11 mouse cellular contexts compared by ENCODE assay signal in genomic region chr9:121936952-121937351, GRCm38 (mm10). TPM values are rescaled to one million over a fixed set of nuclear protein-coding genes. Genes with fewer than 3 reads are reported as not detected.
DNase-seq lines count a peak whose midpoint lies in the region; ATAC-seq lines count a peak whose summit lies in the region.
"Had no signal": no experiment of that assay in that cellular context is flagged by ENCODE, and none has a peak within 500 bp of the region (broad histone marks: within the 10 kb centered on the region; RNA-seq: fewer than 3 reads in every experiment).

No protein-coding gene starts in this region.

- DNase-seq in hindbrain, embryonic 10.5 days (ENCODE audit: low spot score) = no peak
- no peak for DNase-seq in hindbrain, embryonic 11.5 days (ENCODE audit: low spot score)
- DNase-seq in NIH3T3 (ENCODE audit: low read depth) = peak; percentile 64
- no peak for DNase-seq in ovary, postnatal 14 days (ENCODE audit: low spot score)
- no peak for DNase-seq in right cerebral cortex, adult 18-20 months
- DNase-seq in right cerebral cortex, postnatal 25 days = no peak
- DNase-seq: kidney, postnatal 36 days had no signal

- WGBS in hindbrain, embryonic 10.5 days = 81% methylated on average over 1 of the region's 1 CpGs
- WGBS in hindbrain, embryonic 11.5 days = 92% methylated on average over 1 of the region's 1 CpGs
- 77% methylated on average over 1 of the region's 1 CpGs for WGBS in forebrain, embryonic 13.5 days
- 92% methylated on average over 1 of the region's 1 CpGs for WGBS in midbrain, embryonic 12.5 days

- H3K27me3 ChIP-seq in hindbrain, embryonic 10.5 days (ENCODE audit: insufficient read depth, poor library complexity, severe bottlenecking) = no peaks in the 10 kb centered on the region
- H3K27me3 ChIP-seq in hindbrain, embryonic 11.5 days (ENCODE audit: control insufficient read depth, insufficient read depth, low read length) = no peaks in the 10 kb centered on the region
- H3K27me3 ChIP-seq in forebrain, embryonic 13.5 days = peaks cover 6% of the 10 kb centered on the region; the same call in 1 of the 2 replicates
- 0 out of 2 replicates have a peak, but pooled peaks cover 5% of the 10 kb centered on the region for H3K27me3 ChIP-seq in midbrain, embryonic 12.5 days

- H3K27ac ChIP-seq in hindbrain, embryonic 10.5 days = peak overlapping the region; percentile 85; the same call in 1 of the 2 replicates
- no peak overlapping the region for H3K27ac ChIP-seq in hindbrain, embryonic 11.5 days (ENCODE audit: low read depth, low read length)
- H3K27ac ChIP-seq in forebrain, embryonic 13.5 days = no peak overlapping the region
- H3K27ac ChIP-seq in midbrain, embryonic 12.5 days (replicated peaks) = no peak overlapping the region
- H3K27ac ChIP-seq: macrophage had no signal

- no peaks in the 10 kb centered on the region for H3K9me3 ChIP-seq in hindbrain, embryonic 10.5 days
- no peaks in the 10 kb centered on the region for H3K9me3 ChIP-seq in hindbrain, embryonic 11.5 days (ENCODE audit: control insufficient read depth, low read length)
- no peaks in the 10 kb centered on the region for H3K9me3 ChIP-seq in forebrain, embryonic 13.5 days (replicated peaks)
- H3K9me3 ChIP-seq in midbrain, embryonic 12.5 days = no peaks in the 10 kb centered on the region

- H3K9ac ChIP-seq in hindbrain, embryonic 11.5 days (ENCODE audit: low read depth, low read length) = no peak overlapping the region
- no peak overlapping the region for H3K9ac ChIP-seq in forebrain, embryonic 13.5 days
- no peak overlapping the region for H3K9ac ChIP-seq in midbrain, embryonic 12.5 days (replicated peaks)

- ATAC-seq in hindbrain, embryonic 11.5 days (ENCODE audit: low FRiP score) = no peak
- peak; percentile 79 for ATAC-seq in forebrain, embryonic 13.5 days
- ATAC-seq in midbrain, embryonic 12.5 days (ENCODE audit: low FRiP score, low read depth) = peak; percentile 52

- peak overlapping the region; percentile 54; the same call in 1 of the 2 replicates for H3K4me3 ChIP-seq in hindbrain, embryonic 10.5 days
- H3K4me3 ChIP-seq in hindbrain, embryonic 11.5 days (ENCODE audit: low read depth, low read length) = no peak overlapping the region
- H3K4me3 ChIP-seq in forebrain, embryonic 13.5 days = peak overlapping the region; percentile 42
- H3K4me3 ChIP-seq in midbrain, embryonic 12.5 days = peak overlapping the region; percentile 50; the same call in 1 of the 2 replicates

- peaks cover 10% of the 10 kb centered on the region for H3K4me1 ChIP-seq in hindbrain, embryonic 10.5 days (replicated peaks)
- no peaks in the 10 kb centered on the region for H3K4me1 ChIP-seq in hindbrain, embryonic 11.5 days (replicated peaks; ENCODE audit: control insufficient read depth, insufficient read depth, low read length)
- H3K4me1 ChIP-seq in forebrain, embryonic 13.5 days = no peaks in the 10 kb centered on the region; the same call in 1 of the 2 replicates
- no peaks in the 10 kb centered on the region for H3K4me1 ChIP-seq in midbrain, embryonic 12.5 days

- peaks cover 8% of the 10 kb centered on the region; the same call in 1 of the 2 replicates for H3K36me3 ChIP-seq in hindbrain, embryonic 10.5 days
- H3K36me3 ChIP-seq in hindbrain, embryonic 11.5 days (ENCODE audit: control insufficient read depth, insufficient read depth, low read length) = no peaks in the 10 kb centered on the region
- H3K36me3 ChIP-seq in forebrain, embryonic 13.5 days (ENCODE audit: poor library complexity, severe bottlenecking) = no peaks in the 10 kb centered on the region
- no peaks in the 10 kb centered on the region for H3K36me3 ChIP-seq in midbrain, embryonic 12.5 days

- no peak overlapping the region for H3K4me2 ChIP-seq in hindbrain, embryonic 11.5 days (replicated peaks; ENCODE audit: low read depth, low read length)
- H3K4me2 ChIP-seq in forebrain, embryonic 13.5 days = peak overlapping the region; percentile 59
- H3K4me2 ChIP-seq in midbrain, embryonic 12.5 days (replicated peaks) = peak overlapping the region; percentile 51

RNA-seq across cellular contexts. Expression of gene Fam198a, which starts 13.8 kb away (rescaled TPM):
- 0.52 and 0.70 TPM in 2 replicates for polyA plus RNA-seq in hindbrain, embryonic 10.5 days (2016; fragmentation: Nextera tagmentation; extraction: Ambion mirVana)
- 0.29 and 0.46 TPM in 2 replicates for polyA plus RNA-seq in hindbrain, embryonic 11.5 days (2014; fragmentation: Nextera tagmentation; extraction: Ambion mirVana)
- polyA plus RNA-seq in forebrain, embryonic 13.5 days (2015; fragmentation: Nextera tagmentation; extraction: Ambion mirVana) = 1.0 and 1.2 TPM in 2 replicates
- 0.92 and 1.0 TPM in 2 replicates for polyA plus RNA-seq in midbrain, embryonic 12.5 days (2016; fragmentation: Nextera tagmentation; extraction: Ambion mirVana)
- polyA plus RNA-seq: macrophage had no signal

RNA-seq across cellular contexts. Expression of gene Cyp8b1, which starts 20.8 kb away (rescaled TPM):
- polyA plus RNA-seq in hindbrain, embryonic 10.5 days (2016; fragmentation: Nextera tagmentation; extraction: Ambion mirVana) = not detected in 2 replicates
- not detected in 2 replicates for polyA plus RNA-seq in hindbrain, embryonic 11.5 days (2014; fragmentation: Nextera tagmentation; extraction: Ambion mirVana)
- not detected in 2 replicates for polyA plus RNA-seq in forebrain, embryonic 13.5 days (2015; fragmentation: Nextera tagmentation; extraction: Ambion mirVana)
- not detected in 2 replicates for polyA plus RNA-seq in midbrain, embryonic 12.5 days (2016; fragmentation: Nextera tagmentation; extraction: Ambion mirVana)
- polyA plus RNA-seq: CD4-positive, CD25-positive, alpha-beta regulatory T cell, adult 4 months; macrophage had no signal

RNA-seq across cellular contexts. Expression of gene Ackr2, which starts 38.8 kb away (rescaled TPM):
- polyA plus RNA-seq in hindbrain, embryonic 10.5 days (2016; fragmentation: Nextera tagmentation; extraction: Ambion mirVana) = 0.51 and 0.89 TPM in 2 replicates
- polyA plus RNA-seq in hindbrain, embryonic 11.5 days (2014; fragmentation: Nextera tagmentation; extraction: Ambion mirVana) = 1.2 and 1.4 TPM in 2 replicates
- polyA plus RNA-seq in forebrain, embryonic 13.5 days (2015; fragmentation: Nextera tagmentation; extraction: Ambion mirVana) = 1.1 and 1.7 TPM in 2 replicates
- 1.1 and 1.4 TPM in 2 replicates for polyA plus RNA-seq in midbrain, embryonic 12.5 days (2016; fragmentation: Nextera tagmentation; extraction: Ambion mirVana)
- polyA plus RNA-seq: CD4-positive, CD25-positive, alpha-beta regulatory T cell, adult 4 months; macrophage had no signal

RNA-seq across cellular contexts. Expression of gene Pomgnt2, which starts 60.0 kb away (rescaled TPM):
- polyA plus RNA-seq in hindbrain, embryonic 10.5 days (2016; fragmentation: Nextera tagmentation; extraction: Ambion mirVana) = 14.7 and 16.3 TPM in 2 replicates
- 8.8 and 9.6 TPM in 2 replicates for polyA plus RNA-seq in hindbrain, embryonic 11.5 days (2014; fragmentation: Nextera tagmentation; extraction: Ambion mirVana)
- polyA plus RNA-seq in forebrain, embryonic 13.5 days (2015; fragmentation: Nextera tagmentation; extraction: Ambion mirVana) = 16.7 and 17.3 TPM in 2 replicates
- polyA plus RNA-seq in midbrain, embryonic 12.5 days (2016; fragmentation: Nextera tagmentation; extraction: Ambion mirVana) = 15.3 and 15.4 TPM in 2 replicates
- polyA plus RNA-seq: CD4-positive, CD25-positive, alpha-beta regulatory T cell, adult 4 months had no signal
